Mouse (Mus musculus) right cerebral cortex, adult 2 months (tissue): ENCODE results near the gene Rpusd3.

Source experiments
- DNase-seq, 2 experiments: peaks; one replicate each; pipeline ENCODE4 v3.0.0; 2021 to 2022; ENCODE audit warnings: low spot score in 2 of 2

The Rpusd3 gene

GRCm38 (mm10) chr6:113419199-113419587 lies at the start of gene Rpusd3:
Gene Rpusd3, minus strand, starts transcription at chr6:113419340.
- DNase-seq: peak; percentile 97 to 100

DNA sequence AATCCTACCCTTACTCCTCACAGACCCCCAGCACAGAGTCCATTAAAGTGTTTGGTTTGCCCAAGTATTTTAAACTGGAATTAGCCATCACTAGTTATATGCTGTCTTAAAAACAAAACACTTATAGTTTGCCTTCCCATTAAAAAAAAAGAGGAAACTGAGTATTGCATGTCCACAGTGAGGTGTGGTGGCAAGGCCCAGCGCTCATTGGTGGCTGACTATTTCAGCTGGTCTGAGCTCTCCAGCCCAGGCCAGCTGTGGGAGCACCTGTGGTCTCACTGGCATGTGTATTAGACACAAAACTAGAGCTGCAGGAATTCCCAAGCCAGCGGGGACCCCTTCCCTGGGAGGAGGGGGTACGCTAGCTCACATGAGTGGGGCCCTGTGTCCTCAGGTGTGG lies 49.4 kb upstream of the Rpusd3 start:
- DNase-seq: no peak

- DNase-seq: no peak
Measured at GRCm38 (mm10) chr6:113465602-113466001, 46.5 kb upstream of the Rpusd3 start.

- DNase-seq: no peak
Measured at GRCm38 (mm10) chr6:113464040-113464439, 44.9 kb upstream of the Rpusd3 start.

GRCm38 (mm10) chr6:113458635-113459034 lies 39.5 kb upstream of the Rpusd3 start:
- no peak for DNase-seq

DNA sequence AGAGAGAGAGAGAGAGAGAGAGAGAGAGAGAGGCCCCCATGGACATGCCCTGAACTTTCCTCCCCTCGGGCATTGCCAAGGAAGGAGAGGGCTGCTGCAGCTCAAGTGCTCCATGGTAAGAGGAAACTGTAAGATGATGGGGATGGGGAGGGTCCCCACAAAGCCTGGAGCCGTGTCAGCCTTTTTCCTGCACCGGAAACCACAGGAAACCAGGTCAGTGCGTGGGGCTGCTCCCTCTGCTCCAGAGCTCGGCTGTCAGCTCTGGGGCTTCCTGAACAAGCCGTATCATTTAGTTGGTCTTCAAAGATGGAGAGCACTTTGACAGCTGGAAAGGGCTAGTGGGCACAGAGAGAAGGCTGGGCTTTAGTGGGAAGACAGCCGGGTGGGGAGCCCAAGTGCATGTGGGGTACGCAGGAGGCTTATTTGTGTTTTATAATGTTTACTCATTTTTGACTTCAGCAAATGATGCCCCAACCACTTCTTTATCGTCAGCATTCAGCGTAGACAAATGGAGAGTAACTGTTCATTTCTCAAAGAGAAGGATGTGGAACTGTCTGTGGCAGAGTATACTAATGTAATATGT lies 38.9 kb upstream of the Rpusd3 start, which contains the start of gene Il17re:
TSS of gene Il17re (plus strand) at position 533 of the 583 bp plus-strand sequence.
- no peak for DNase-seq

DNA sequence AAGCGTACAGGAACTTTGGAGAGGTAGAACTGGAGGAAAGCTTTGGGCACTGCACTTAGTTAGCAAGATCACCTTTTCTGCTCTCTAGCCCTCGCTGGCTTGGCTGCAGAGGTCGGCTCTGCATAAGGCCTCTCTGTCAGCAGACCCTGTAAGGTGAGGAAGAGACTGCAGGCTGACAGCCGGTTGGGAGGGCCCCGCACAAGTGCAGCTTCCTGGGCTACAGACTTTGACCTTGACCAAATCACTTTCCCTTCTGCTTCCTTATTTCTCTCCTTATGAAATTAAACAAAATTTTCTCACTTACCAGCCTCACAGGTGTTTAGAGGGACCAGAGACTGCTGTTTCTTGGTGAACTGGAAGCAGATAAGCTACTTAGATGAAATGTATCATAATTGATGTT lies 35.9 kb upstream of the Rpusd3 start:
- no peak for DNase-seq

DNA sequence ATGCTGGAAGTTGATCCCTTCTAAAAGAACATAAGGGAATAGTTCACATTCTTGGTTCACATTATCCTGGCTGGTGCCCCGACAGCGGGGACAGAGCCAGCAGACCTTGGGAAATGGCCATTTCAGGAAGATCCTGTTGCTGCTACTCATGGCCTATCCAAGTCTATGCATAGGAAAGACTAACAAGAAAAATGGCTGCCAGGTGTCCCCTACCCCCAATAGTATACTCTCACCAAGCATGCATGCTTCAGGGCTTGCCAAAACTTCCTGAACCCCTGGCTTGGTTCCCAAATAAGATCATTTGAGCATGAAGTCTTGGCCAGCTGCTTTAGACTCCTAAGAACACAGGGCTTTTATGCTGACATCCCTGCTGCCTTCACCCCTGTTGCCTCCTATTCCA lies 32.7 kb upstream of the Rpusd3 start:
- no peak for DNase-seq

GRCm38 (mm10) chr6:113447639-113448038 lies 28.5 kb upstream of the Rpusd3 start:
- DNase-seq: no peak

GRCm38 (mm10) chr6:113444207-113444965 lies 25.2 kb upstream of the Rpusd3 start:
- DNase-seq: no peak

DNA sequence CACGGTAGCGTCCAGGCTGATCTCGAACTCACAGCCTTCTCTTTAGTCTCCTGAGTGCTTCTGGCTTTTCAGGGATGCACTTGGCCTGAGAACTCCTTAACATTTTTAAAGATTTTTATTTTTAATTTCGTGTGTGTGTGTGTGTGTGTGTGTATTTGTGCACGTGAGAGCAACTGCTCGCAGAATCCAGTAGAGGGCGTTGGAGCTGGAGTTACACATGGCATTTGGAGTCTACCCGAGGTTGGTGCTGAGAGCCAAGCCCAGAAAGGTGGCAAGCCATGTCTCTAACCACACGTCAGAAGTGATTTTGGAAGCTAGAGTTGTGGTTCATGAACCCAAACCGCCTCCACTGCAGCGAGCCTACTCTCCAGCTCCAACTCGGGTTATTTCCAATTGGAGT lies 24.0 kb upstream of the Rpusd3 start:
- no peak for DNase-seq

DNA sequence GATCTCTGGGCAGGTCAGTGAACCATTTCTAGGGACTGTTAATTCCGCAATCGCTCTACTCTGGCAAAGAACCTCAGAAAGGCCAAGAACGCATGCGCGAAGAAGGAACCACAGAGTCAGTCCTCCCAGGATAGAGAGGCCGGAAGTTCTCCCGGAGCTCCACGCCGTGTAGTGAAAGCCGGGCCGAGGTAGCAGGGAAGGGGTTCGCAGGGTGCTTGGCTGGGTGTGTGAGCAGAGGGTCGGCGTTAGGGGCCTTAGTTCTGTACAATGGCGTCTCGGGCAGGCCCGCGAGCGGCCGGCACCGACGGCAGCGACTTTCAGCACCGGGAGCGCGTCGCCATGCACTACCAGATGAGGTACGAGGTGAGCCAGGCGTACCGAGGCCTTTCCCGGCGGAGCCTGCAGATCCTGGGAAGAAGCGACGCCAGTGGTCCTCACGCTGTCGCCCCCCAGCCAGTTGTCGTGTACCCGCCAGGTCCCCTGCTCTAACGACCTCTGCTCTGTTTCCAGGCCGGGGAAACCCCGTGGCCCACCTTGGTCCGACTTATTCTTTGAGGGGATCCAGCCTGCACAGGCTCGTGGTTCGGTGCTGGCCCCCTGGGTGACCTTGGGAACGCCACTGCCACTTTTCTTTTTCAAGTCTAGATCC lies 23.4 kb upstream of the Rpusd3 start, which contains the start of gene Jagn1:
TSS of gene Jagn1 (plus strand) at position 128 of the 649 bp plus-strand sequence.
- peak; percentile 94 to 96 for DNase-seq

DNA sequence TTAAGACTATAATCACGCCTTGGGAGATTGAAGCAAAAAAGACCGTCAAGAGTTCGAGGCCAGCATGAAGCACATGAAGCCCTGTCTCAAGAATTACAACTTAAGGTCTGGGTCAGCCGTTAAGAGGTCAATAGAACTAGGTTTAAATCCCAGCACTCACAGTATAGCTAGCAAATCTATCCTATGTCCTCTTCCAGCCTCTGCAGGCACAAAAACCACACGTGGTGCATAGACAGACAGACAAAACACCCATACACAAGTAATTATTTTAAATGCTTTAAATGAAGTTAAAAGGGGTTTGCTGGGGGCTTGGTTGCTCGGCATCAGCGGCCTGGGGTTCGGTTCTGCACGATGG lies 22.9 kb upstream of the Rpusd3 start:
- no peak for DNase-seq

- peak; percentile 76 to 79 for DNase-seq
Measured at GRCm38 (mm10) chr6:113441147-113441680, 22.1 kb upstream of the Rpusd3 start.

- no peak for DNase-seq
Measured at GRCm38 (mm10) chr6:113440686-113441085, 21.5 kb upstream of the Rpusd3 start.

DNA sequence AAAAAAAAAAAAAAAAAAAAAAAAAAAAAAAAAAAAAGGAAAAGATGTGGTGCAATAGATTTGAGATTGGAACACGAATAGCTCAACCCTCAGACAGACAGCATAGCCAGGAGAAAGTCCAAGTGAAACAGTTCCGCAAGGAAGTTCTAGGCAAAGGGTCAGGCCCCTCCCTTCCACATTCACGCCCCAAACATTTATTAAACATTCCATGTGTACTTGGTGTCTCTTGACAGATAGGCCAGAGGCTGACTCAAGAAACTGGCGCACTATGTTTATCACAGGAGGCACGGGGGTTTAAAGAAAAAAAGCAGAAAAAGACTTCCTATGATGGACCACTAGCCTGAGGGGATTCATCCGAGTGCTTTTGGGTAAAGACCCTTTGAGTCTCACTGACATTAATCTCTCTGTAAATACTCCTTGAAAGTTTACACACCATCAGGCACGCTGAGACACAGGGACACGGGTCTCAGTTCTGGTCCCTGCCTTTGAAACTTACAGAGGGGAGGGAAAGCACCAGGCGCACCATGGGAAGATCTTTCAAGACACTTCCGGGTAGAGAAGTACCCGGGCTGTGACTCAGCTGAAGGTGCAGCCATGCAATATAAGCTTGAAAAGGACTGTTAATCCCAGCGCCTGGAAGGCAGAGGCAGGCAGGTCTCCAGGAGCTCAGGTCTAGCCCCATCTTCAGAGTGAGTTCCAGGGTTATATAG lies 19.7 kb upstream of the Rpusd3 start:
- DNase-seq: no peak

GRCm38 (mm10) chr6:113437135-113437534 lies 18.0 kb upstream of the Rpusd3 start:
- no peak for DNase-seq

DNA sequence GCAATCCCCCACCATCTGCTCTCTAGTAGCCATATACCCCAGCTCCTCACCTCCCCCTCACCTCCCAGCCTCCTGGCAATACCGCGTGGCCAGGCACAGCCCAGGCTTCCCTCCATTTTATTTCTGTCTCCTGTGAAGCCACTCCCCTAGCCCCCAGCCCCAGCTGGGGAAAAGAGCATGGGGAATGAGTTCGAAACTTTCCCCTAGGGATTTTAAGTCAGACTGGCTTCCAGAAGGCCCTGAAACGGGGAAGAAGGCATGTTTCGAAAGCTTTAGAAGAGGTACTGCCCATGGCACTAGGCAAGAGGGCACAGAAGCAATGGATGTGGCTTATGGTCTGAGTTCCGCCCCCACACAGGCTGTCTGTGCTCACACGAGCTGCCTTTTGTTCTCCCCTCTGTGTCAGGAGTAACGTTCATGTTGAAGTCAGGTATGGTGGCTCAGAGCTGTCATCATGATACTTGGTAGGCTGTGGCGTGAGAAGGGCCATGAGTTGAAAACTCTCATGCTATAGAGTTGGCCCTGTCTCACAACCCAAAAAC lies 16.6 kb upstream of the Rpusd3 start, which contains the start of gene Cidec:
TSS of gene Cidec (minus strand) at position 97 of the 542 bp plus-strand sequence.
- no peak for DNase-seq

DNA sequence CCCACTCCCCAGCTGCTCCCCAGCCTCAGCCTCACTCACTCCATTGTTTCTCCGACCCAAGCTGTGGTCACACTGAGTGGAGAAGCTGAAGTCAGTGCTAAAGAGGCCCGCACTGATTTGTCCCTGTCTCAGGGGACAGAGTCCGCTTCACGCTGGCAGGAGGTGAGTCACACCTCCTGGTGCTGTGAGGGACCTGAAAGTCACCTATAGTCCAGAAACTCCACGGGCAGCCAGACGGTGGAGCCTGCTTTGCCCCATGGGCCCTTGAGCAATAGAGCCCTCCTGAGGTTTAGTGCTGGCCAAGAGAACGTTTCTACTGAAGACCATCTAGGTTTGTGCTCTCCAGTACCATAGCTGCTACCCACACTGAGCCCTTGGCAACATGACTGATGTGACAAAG lies 15.6 kb upstream of the Rpusd3 start:
- DNase-seq: no peak

- DNase-seq: no peak
Measured at GRCm38 (mm10) chr6:113433661-113434060, 14.5 kb upstream of the Rpusd3 start.

- no peak for DNase-seq
Measured at GRCm38 (mm10) chr6:113431801-113432200, 12.7 kb upstream of the Rpusd3 start.

DNA sequence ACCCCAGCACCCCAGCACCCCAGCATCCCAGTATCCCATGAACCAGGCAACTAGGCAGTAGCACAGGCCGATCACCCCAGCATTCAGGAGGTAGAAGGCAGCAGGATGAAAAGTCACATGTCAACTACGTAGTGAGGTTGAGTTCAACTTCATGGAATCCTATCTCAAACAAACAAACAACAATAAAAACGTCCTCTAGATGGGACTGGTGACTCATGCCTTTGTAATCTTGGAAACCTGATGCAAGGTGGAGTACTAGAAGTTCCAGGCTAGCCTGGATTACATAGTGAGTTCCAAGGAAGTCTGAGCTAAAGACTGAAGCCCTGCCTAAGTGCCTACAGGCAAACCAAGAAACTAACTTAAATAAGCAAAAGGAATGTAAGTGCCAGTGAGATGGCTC lies 11.7 kb upstream of the Rpusd3 start:
- no peak for DNase-seq
